Mouse (Mus musculus) B cell, adult 2 months (primary cell): Measurements from ENCODE around the gene Ehbp1.
A peak's percentile ranks its signal among the peaks of the same experiment; 100 is the strongest.

ENCODE experiments used
- DNase-seq, 2 experiments: peaks; one replicate each; pipeline ENCODE4 v3.0.0; 2022

The Ehbp1 gene

GRCm38 (mm10) chr11:22342242-22343207, at the start of gene Ehbp1:
Gene Ehbp1 (minus strand): TSS chr11:22342292.
- DNase-seq, result no peak

GRCm38 (mm10) chr11:22387472-22388098, 45.5 kb upstream of the Ehbp1 start:
- DNase-seq, result no peak

DNA sequence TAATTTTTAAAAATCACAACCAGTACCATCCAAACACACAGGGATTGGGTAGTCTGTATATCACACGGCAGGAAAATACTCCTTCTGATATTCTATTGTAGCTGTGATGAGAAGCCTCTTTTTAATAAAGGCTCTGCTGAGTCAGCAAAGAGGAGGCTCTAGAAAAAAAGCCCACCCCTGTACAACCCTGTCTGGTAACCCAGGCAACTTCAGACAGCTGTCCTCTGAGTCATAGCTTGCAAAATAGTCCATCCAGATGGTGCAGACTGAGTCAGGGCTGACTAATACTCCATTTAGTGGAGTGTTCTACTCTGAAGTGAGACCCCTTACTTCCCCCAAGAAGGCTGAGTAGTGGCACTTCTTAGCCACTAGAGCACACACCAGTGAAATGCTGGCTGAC, 41.4 kb upstream of the Ehbp1 start:
- no peak for DNase-seq

- no peak for DNase-seq
Measured at GRCm38 (mm10) chr11:22374811-22375210, 32.7 kb upstream of the Ehbp1 start.

GRCm38 (mm10) chr11:22373290-22373674, 31.2 kb upstream of the Ehbp1 start:
- DNase-seq, result no peak

GRCm38 (mm10) chr11:22372609-22373289, 30.7 kb upstream of the Ehbp1 start:
- no peak for DNase-seq

DNA sequence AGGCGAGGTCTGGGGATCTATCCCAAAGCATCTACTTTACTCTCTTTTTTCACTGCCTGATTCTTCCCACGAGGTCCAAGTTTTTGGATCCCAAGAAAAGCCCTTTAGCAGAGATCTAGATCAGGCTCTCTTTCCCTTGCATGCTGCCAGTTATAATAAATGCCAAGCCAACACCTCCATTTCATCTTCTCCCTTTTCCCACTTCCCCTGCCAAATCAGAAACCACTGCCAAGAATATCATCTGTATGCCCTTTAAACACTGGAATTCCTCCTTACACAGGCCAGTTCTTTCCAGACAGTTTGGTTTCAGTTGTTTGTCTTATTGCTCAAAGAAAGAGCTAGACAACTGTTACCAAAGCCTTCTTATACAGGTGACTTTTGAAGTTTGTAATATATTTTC, 27.7 kb upstream of the Ehbp1 start:
- DNase-seq, result no peak

DNA sequence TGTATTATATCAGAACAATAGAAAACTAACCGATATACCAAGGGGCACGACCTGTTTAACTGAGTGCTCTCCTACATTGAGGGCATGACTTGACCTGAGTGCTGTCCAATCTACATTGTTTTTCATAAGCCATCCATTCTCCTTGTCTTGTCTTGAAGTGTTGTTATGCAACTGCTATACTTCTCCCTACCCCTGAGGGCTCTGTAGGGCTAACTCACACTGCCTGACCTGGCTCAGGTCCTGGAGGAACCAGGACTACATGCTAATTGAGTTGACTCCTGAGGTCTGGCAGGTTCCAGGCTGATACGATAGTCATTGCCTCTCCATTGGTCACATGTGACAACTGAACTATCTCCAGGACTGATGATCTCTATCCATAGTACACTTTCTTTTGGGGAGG, 26.5 kb upstream of the Ehbp1 start:
- DNase-seq, result no peak

- no peak for DNase-seq
Measured at GRCm38 (mm10) chr11:22366486-22366885, 24.4 kb upstream of the Ehbp1 start.

DNA sequence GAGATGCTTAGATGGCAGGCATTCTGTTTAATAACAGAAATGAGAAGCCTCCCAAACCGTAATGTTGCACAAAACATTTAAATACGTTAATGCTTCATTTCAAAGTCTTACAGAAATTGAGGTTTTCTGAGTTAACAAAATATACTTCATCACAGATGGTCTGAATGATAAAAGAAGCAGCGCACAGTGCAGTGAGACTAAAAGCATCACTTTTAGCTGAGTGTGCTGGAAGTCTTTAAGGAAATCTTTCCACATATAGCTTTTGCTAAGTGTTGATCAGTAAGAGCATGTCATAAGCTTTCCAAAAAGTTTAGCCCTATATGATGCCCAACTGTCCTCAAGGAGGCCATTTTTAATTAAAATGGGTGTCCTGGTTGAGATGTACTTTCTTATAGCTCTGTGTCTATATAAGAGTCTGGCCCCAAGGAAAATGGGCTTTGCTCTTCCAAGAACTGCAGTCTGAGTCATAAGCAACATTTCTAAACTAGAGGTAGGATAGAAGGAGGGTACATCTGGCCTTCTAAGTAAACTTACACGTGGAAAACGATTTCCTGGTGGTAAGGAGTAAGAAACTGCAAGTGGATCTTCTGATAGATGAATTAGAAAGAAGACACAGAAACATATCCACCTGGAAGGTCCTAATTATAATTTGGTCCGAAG, 12.0 kb upstream of the Ehbp1 start:
- no peak for DNase-seq

GRCm38 (mm10) chr11:22349945-22350344, 7.9 kb upstream of the Ehbp1 start:
- DNase-seq, result no peak

- DNase-seq, result no peak
Measured at GRCm38 (mm10) chr11:22348536-22348910, 6.4 kb upstream of the Ehbp1 start.

DNA sequence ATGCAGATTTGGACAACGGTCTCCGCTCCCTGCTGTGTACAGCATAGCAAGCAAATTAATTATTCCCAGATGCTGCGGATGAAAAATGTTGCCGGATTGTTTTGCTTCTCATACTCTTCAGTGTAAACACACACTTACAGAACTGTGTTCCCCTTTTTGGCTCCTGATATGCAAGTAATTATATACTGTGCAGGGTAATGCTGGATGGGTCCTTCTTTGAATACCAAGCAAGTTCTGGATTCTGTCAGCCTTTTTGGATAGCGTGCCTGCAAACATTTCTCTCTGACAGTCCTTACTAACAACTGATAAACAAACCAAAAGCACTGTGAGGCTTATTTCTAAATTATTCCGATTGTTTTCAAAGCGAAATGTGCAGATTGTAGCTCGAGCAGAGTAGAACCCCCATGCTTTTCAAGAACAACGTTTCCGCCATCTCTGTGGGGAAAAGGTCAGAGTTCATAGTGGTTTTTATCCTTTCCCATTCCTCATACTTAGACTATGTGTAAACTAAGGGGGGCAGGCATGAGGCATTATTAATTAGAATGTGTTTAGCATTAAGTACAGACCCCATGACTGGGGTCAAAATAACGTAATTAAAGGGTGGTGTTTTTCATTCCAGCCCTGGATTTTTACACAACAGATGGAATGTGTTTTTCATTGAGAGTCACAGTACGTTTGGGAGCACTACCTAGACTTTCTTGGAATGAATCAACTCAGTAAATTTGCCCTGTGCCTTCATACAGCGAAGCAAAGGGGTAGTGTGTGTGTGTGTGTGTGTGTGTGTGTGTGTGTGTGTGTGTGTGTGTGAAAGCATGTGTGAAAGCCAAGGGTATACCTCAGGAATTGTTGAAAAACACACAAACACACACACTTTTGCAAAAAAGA, 5.8 kb upstream of the Ehbp1 start:
- DNase-seq, result no peak

GRCm38 (mm10) chr11:22327302-22327910, 14.7 kb downstream of the Ehbp1 start:
- no peak for DNase-seq

DNA sequence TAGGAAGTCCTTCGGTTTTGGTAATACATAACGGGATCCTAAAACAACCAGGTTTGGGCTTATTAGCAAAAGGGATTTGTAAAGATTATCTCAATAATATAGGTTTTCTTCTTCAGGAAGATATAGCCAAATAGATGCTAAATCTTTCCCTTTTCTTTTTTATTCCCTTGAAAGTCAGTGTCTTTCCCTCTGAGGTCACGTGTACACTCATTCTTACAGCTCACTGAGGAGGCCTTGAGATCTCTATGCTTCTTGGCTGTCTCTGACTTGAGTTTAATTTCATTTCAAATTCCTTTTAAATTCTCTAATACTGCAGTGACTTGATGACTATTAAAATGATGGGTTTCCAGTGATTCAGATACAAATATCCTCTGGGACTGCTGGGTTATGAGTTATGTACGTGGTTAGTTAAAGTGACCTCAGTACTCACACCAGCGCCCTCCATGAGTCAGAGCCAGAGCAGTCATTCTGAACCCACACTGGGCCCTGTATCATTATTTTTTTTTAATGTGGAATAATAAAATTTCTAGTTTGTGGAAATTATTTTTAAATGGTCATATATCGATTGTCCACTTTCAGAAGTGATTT, 24.2 kb downstream of the Ehbp1 start:
- no peak for DNase-seq

DNA sequence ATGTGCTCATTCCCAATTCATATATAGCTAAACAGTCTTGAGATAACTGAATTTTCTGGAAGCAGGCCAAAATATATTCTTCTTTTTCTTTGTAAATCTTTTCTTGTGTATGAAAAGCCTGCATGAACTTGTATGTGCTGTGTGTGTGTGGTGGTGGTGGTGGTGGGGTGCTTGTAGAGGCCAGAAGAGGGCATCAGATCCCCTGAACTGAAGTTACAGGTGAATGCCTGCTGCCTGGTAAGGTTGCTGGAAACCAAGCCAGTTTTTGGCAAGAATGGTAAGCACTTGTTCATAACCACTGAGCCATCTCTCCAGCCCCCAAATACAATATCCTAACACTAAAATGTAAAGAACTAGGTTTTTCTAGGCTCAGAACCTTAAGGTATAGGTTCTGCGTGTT, 26.3 kb downstream of the Ehbp1 start:
- no peak for DNase-seq

- DNase-seq, result no peak
Measured at GRCm38 (mm10) chr11:22301164-22301563, 40.9 kb downstream of the Ehbp1 start.

- no peak for DNase-seq
Measured at GRCm38 (mm10) chr11:22289164-22289563, 52.9 kb downstream of the Ehbp1 start.

DNA sequence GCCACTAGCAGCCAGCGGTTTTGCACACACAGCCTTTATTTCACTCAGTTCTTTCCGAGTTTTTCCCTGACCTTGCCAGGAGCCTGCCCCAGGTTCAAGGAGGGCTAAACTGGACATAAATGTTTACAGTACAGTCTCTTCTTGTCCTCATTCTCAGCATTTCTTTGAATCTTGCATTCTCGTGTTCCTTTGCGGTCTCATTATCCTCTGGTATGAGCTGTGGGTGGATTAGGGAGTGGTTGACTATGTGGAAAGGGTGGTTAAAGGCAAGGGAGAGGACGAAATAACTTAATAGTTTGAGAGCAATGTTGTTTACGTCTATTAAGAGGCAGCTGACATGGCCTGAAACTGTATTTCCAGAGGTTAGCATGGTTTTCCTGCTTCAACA, 54.6 kb downstream of the Ehbp1 start:
- DNase-seq, result no peak

GRCm38 (mm10) chr11:22286885-22287512, 55.1 kb downstream of the Ehbp1 start:
- peak; percentile 94 to 95 for DNase-seq

GRCm38 (mm10) chr11:22286371-22286872, 55.7 kb downstream of the Ehbp1 start:
- DNase-seq, result no peak
